Mouse (Mus musculus) midbrain, postnatal 0 days (tissue): ENCODE results near the gene Bhlhe41. TPM values are rescaled to one million over a fixed set of nuclear protein-coding genes. Genes with fewer than 3 reads are reported as not detected.

ENCODE experiments used
- ATAC-seq: fragments of 200-750 bp; cut with Nextera tagmentation; 2 replicates; pipeline ENCODE4 v1.8.0; 2017; ENCODE audit warnings: moderate number of reproducible peaks, mild to moderate bottlenecking, moderate TSS enrichment, moderate library complexity; ENCODE audit not compliant: low FRiP score
- DNase-seq: peaks from one replicate; pipeline ENCODE4 v3.0.0-alpha.2; 2015; ENCODE audit warnings: low spot score
- H3K27ac ChIP-seq: fragments of 300-500 bp; sonication (generic); 2 replicates; pipeline ENCODE4 v1.5.1; 2014; ENCODE audit warnings: low read depth, mild to moderate bottlenecking, low read length, mixed read lengths
- H3K27me3 ChIP-seq: fragments of 300-500 bp; sonication (generic); 2 replicates; pipeline ENCODE4 v1.6.1; 2014; ENCODE audit warnings: low read length, control low read depth, mixed read lengths; ENCODE audit not compliant: insufficient read depth
- H3K36me3 ChIP-seq: fragments of 300-500 bp; sonication (generic); 2 replicates; pipeline ENCODE4 v1.6.1; 2014; ENCODE audit warnings: low read length, control low read depth, mixed read lengths; ENCODE audit not compliant: insufficient read depth
- H3K4me1 ChIP-seq: fragments of 300-500 bp; sonication (generic); 2 replicates; pipeline ENCODE4 v1.6.1; 2014; ENCODE audit warnings: mild to moderate bottlenecking, control low read depth, antibody characterized with exemption, low read length, mixed read lengths; ENCODE audit not compliant: insufficient read depth
- H3K4me2 ChIP-seq: fragments of 300-500 bp; sonication (generic); 2 replicates; pipeline ENCODE4 v1.6.1; 2014; ENCODE audit warnings: low read depth, mild to moderate bottlenecking, low read length, mixed read lengths; ENCODE audit not compliant: poor library complexity, severe bottlenecking
- H3K4me3 ChIP-seq: fragments of 300-500 bp; sonication (generic); 2 replicates; pipeline ENCODE4 v1.5.1; 2014; ENCODE audit warnings: low read depth, mild to moderate bottlenecking, low read length, moderate library complexity
- H3K9ac ChIP-seq: fragments of 300-500 bp; sonication (generic); replicated peaks from 2 replicates; pipeline ENCODE4 v1.6.1; 2014; ENCODE audit warnings: mild to moderate bottlenecking, low read length, moderate library complexity, mixed read lengths; ENCODE audit not compliant: poor library complexity, severe bottlenecking
- H3K9me3 ChIP-seq: fragments of 300-500 bp; sonication (generic); 2 replicates; pipeline ENCODE4 v1.6.1; 2016; ENCODE audit warnings: low read length, control low read depth
- CTCF ChIP-seq: IDR thresholded peaks from 2 replicates; pipeline ENCODE4 v1.5.1; 2016; ENCODE audit warnings: antibody characterized with exemption, mild to moderate bottlenecking
- WGBS: fragments of 180-500 bp; shearing (Covaris S2); extraction: QIAGEN DNeasy Blood & Tissue Kit; methylation state at CpG from one replicate; pipeline ENCODE4 v1.1.7; 2014; 5-methylcytosine and 5-hydroxymethylcytosine counted together
- polyA plus RNA-seq: library from polyadenylated mRNA; unstranded; fragments of >200 nt; fragmentation: Nextera tagmentation; extraction: Ambion mirVana; gene quantifications from 2 replicates; pipeline ENCODE4 v1.2.1, GENCODE M21; 2015
- total RNA-seq: library from RNA; depleted of rRNA; stranded (reverse); fragments of >200 nt; gene quantifications from 2 replicates; pipeline ENCODE4 v1.2.3, GENCODE M21; 2014

Gene Bhlhe41
- total and polyA plus RNA-seq, 2 experiments from 2014 or later = 6.4 to 8.3 TPM

DNA sequence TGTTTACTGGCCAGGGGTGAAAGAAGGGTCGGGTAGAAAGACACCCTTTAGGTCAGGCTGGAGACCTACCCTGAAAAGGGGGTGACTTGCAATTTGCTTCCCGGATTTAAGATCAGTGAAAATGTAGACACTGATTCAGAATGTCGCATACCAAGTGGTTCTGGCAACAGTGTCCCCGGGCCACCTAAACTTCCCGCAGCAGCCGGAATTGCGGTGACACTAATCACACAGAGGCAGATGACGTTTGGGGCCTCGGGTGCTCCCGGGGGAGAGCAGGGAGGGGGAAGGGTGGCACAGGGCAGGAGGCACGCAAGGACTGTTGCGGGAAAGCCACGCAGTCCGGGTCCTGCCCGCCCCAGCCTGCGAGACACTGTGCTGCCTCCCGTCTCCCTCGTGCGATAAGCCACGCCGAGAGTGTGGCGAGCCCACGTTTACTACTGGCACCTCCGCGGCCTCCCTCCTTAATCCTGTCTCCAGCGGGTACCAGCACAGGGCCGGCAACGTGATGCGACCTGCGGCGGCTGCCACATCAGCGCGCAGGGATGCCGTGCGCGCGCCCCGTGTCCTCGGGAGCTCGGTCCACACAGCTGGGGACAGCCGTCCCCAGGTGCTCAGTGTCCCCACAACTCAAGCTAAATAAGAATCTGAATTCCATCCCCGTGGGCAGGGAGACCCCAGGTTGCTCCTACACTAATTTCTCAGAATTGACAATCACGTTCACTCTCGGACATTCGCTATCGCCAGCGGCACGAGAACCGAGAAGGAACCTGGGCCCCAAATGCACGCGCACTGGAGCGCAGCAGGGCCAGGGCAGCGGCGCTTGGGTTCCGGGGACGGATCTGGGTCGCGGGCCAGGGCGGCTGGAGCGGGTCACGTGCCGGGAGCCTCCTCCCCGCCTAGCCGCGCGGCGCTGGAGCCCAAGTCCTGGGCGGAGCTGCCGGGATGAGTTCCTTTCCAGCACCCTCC, 811 bp upstream of the Bhlhe41 start:
- H3K9me3 ChIP-seq = no peaks in the 10 kb centered on the region
- no peaks in the 10 kb centered on the region for H3K36me3 ChIP-seq
- H3K4me3 ChIP-seq = peak overlapping the region; percentile 59
- H3K9ac ChIP-seq = peak overlapping the region; percentile 60
- ATAC-seq (peak; percentile 74), DNase-seq (peak; percentile 80)
- under 1% methylated on average over 69 of the region's 69 CpGs for WGBS
- no peaks in the 10 kb centered on the region; the same call in 1 of the 2 replicates for H3K27me3 ChIP-seq
- no peak for TF ChIP-seq CTCF
- H3K4me2 ChIP-seq = peak overlapping the region; percentile 87
- peaks cover 5% of the 10 kb centered on the region; the same call in 1 of the 2 replicates for H3K4me1 ChIP-seq
- peak overlapping the region; percentile 68 for H3K27ac ChIP-seq

- Histone ChIP-seq H3K9ac (peak overlapping the region; percentile 80), H3K9me3 (no peaks in the 10 kb centered on the region), H3K4me2 (peak overlapping the region; percentile 87), H3K4me3 (peak overlapping the region; percentile 59), H3K27ac (peak overlapping the region; percentile 78; the same call in 1 of the 2 replicates), H3K36me3 (no peaks in the 10 kb centered on the region), H3K27me3 (peaks cover 3% of the 10 kb centered on the region; the same call in 1 of the 2 replicates), H3K4me1 (peaks cover 5% of the 10 kb centered on the region; the same call in 1 of the 2 replicates)
- TF ChIP-seq CTCF = no peak
- under 1% methylated on average over 8 of the region's 8 CpGs for WGBS
- ATAC-seq (no peak), DNase-seq (no peak)
Measured at GRCm38 (mm10) chr6:145864171-145864570, 1.2 kb downstream of the Bhlhe41 start.

DNA sequence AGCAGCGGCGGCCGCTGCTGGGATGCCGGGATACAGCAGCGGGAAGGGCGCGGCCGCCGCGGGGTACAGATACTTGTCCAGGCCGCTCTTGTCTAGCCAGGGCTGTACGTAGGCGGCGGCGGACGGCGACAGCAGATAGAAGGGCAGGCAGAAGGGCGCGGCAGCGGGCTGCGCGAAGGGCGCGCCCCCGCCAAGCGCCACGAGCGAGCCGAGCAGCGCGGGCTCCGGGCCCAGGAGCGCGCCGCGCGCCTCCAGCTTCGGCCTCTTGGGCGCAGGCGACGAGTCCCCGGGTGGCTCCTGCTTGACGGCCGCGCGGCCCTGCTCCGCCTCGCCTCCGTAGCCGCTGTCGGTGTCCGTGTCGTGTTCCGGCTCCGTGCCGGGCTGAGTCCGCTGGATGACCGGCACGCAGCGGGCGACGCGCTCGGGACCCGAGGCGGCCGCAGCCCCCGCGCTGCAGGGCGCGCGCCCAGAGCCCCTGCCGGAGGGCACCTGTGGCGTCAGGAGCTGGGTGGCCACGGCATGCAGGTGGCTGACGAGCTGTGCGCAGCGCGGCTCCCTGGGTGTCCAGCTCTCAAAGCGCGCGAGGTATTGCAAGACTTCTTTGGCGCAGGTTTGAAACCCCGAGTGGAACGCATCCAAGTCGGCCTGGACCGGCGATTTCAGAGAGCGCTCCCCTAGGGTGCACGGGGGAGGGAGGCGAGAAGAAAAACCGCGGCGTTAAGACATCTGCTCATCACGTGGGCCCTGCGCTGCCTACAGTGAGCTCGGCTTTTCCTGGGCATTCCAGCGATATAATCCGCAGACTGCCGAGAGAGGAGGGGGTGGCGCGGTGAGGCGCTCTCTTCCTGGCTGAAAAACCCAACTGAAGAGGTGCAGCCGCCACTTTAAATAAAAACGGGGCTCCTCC, 2.0 kb downstream of the Bhlhe41 start:
- TF ChIP-seq CTCF = no peak
- no peaks in the 10 kb centered on the region for H3K9me3 ChIP-seq
- ATAC-seq (peak; percentile 41), DNase-seq (peak; percentile 80)
- peak overlapping the region; percentile 80 for H3K9ac ChIP-seq
- peak overlapping the region; percentile 78 for H3K27ac ChIP-seq
- peaks cover 5% of the 10 kb centered on the region; the same call in 1 of the 2 replicates for H3K4me1 ChIP-seq
- H3K4me2 ChIP-seq = peak overlapping the region; percentile 87
- H3K36me3 ChIP-seq = no peaks in the 10 kb centered on the region
- WGBS = 0% methylated on average over 69 of the region's 105 CpGs
- H3K4me3 ChIP-seq = peak overlapping the region; percentile 59
- H3K27me3 ChIP-seq = peaks cover 3% of the 10 kb centered on the region; the same call in 1 of the 2 replicates

DNA sequence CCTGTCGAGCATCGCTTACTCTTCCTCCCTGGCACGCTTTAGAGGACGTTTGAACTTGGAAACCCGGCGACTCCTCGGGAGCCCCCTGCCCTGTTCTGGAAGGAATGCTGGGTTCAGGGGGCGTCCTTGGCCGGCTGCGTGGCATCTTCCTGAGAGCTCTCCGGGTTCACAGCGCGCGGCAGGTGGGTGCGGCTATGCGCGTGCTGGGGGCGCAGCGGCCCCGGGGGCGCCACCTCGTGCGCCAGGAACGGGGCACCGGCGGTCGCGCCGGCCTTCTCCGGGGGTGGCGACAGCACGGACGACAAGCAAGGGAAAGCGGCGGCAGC, 2.7 kb downstream of the Bhlhe41 start:
- peak overlapping the region; percentile 78 for H3K27ac ChIP-seq
- H3K9me3 ChIP-seq = no peaks in the 10 kb centered on the region
- WGBS = under 1% methylated on average over 34 of the region's 35 CpGs
- 0 out of 2 replicates have a peak, but pooled peaks have one; percentile 0 for ATAC-seq
- H3K36me3 ChIP-seq = no peaks in the 10 kb centered on the region
- peaks cover 5% of the 10 kb centered on the region; the same call in 1 of the 2 replicates for H3K4me1 ChIP-seq
- peak overlapping the region; percentile 80 for H3K9ac ChIP-seq
- H3K4me3 ChIP-seq = peak overlapping the region; percentile 59
- peak overlapping the region; percentile 87 for H3K4me2 ChIP-seq
- no peak for DNase-seq
- H3K27me3 ChIP-seq = peaks cover 3% of the 10 kb centered on the region; the same call in 1 of the 2 replicates
- no peak for TF ChIP-seq CTCF

- peaks cover 3% of the 10 kb centered on the region; the same call in 1 of the 2 replicates for H3K27me3 ChIP-seq
- no peak for TF ChIP-seq CTCF
- H3K4me1 ChIP-seq = peaks cover 5% of the 10 kb centered on the region; the same call in 1 of the 2 replicates
- peak overlapping the region; percentile 87 for H3K4me2 ChIP-seq
- H3K9me3 ChIP-seq = no peaks in the 10 kb centered on the region
- H3K36me3 ChIP-seq = no peaks in the 10 kb centered on the region
- peak overlapping the region; percentile 80 for H3K9ac ChIP-seq
- WGBS = 21% methylated on average over 4 of the region's 4 CpGs
- H3K4me3 ChIP-seq = peak overlapping the region; percentile 59
- ATAC-seq (no peak), DNase-seq (no peak)
- no peak overlapping the region for H3K27ac ChIP-seq
Measured at GRCm38 (mm10) chr6:145862321-145862720, 3.0 kb downstream of the Bhlhe41 start.
